Mouse (Mus musculus): ENCODE results near the gene Commd1.
A peak's percentile ranks its signal among the peaks of the same experiment; 100 is the strongest.

Commd1 gene

DNA sequence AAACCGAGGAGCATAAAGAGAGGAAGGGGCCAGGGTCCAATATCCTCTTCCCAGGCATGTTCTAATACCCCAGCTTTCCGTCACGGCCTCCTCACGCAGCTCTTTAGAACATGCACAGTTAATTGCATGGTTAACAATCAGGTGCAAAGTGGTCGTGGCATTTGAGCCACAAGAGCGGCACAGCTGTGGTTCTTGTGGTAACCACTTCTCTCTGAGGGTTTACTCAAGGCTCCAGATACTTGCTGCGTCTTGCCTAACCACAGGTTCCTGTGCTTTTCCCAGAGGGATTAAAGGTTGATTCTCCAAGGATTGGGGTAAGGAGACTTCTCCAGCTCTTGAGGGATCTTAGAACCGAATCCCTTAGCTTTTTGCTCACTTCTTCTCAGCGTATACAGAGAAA lies 90.9 kb downstream of the Commd1 start:
- DNase-seq (ENCODE audit: low spot score in 2 of 2) = no peak

DNA sequence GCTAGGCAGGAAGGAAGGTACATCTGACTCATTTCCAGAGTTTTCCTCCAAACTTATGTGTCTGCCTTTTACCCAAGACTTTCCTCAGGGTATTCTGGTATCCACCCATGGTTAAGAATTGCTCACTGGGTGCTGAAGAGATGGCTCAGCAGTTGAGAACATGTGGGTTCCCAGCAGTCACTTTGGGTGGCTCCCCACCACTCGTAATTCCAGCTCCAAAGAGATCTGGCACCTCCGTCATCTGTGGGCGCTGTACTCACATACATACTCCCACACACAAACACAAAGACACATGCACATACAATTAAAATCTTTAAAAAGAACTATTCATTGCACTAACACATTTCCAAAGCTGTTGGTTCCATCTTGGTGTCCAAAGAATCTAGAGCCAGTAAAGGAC lies 93.0 kb downstream of the Commd1 start:
- no peak for DNase-seq (ENCODE audit: low spot score in 2 of 2)

DNA sequence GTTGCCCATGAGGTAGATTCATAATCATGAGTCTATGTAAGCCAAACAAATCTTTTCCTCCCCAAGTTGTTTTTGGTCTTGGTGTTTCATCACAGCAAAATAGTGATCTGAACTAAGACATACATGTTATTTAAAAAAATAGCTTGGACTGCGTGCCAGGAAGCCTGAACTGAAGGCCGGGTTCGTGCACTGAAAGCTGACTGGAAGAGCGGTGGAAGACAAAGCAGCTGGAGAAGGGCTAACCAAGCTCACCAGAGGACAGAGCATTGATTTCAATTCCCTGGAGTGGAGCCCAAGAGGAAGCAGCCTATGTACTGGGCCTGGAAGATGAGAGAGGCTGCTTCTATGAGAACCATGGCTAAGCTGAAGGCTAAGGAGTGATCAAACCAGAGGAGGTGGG lies 95.2 kb downstream of the Commd1 start:
- DNase-seq (ENCODE audit: low spot score in 2 of 2) = no peak

DNA sequence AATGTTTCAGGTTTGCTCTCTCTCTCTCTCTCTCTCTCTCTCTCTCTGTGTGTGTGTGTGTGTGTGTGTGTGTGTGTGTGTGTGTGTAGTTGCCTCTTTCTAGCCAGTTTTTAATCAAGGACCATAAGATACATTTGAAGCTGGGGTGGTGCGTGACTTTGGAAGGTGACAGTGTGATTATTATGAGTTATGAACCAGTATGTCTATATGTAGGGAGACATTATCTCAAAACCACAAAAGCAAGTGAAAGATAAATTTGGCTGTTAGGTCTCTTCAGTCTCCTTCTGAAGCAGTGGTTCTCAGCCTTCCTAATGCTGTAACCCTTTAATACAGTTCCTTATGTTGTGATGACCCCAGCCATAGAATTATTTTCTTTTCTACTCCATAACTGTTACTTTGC lies 96.8 kb downstream of the Commd1 start:
- DNase-seq (ENCODE audit: low spot score in 2 of 2) = no peak

DNA sequence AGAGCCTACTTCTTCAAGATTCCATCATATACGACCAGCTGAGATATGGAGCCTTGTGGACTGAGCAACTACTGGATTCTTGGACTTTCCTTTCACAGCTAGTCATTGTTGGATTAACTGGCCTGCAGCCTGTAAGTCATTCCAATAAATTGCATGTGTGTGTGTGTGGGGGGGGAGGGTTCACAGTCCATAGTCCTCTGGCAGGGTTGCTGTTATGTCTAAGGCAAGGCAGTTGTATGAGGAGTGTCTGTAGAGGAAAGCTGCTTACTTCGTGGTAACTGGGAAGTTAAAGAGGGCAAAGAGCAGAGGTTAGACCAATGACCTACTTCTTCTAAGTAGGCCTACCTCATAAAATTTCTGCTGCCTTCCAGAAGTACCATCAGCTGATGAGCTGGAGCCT lies 98.5 kb downstream of the Commd1 start:
- DNase-seq (ENCODE audit: low spot score in 2 of 2) = no peak

DNA sequence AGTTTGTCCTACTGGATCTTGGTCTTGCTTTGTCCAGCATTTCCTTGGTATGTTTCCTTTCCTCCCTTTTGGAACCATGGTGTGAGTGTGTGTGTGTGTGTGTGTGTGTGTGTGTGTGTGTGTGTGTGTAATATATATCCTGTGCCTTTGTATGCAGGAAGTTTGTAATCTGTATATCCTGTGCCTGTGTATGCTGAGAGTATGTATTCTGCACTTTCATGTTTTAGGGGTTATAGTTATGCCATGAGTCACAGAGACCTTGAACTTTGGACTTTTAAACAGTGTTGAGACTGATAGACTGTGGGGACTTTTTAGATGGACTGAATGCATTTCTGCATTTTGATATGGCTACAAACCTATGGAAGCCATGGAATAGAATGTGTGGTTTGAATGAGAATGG lies 99.3 kb downstream of the Commd1 start:
- DNase-seq (ENCODE audit: low spot score in 2 of 2) = no peak

DNA sequence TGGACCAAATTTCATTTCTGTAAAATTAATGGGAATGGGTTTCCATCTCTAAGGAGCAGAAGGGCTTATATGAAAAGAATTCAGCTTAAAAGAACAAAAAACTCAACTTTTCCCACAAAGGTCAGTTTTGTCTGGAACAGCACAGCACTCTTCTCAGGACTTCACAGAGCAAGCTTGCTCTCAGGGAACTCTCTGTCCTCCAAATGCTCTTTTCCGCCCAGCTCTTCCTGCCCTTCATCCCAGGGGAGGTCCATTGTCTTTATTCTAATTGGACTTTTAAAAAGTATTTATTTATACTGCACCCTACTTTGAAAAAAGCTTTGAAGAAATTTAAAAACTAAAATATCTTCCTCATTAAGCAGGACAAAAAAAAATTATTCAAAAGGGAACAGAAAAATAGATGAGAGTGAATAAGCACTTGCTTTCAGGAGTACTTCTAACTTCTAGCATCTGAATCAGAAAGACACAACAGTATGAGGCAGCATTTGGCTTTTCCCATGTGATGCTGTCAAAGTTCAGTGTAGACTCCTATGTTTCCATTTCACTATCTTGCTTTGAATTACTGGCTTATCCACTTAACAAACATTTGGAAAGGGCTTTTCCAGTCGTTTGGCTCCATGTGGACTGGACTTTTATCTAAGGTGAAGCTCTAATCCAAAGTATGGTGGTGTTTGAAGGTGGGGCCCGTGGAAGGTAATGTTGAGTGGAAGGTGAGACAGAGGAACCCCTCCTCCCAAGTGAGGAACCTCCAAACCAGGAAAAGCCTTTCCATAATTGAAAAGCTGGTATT lies 101.6 kb downstream of the Commd1 start:
- no peak for DNase-seq (ENCODE audit: low spot score in 2 of 2)

DNA sequence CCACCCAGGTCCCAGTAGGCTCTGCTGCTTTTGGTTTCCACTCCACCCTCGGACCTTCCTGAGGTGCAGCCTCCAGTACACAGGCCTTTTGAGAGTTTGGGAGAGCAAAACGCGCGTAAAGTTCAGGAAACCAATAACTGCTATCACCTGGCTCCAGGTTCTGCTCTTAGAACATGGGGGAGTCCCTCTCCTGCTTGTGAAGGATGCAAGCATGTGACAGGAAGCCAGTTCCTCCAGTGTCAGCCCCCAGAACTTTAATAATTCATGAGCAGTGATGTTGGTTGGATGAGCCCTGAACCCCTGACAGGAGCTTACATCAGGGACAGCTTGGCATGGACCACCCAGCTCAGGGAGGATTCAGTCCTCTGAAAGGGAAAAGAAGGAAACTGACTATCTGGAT lies 102.5 kb downstream of the Commd1 start:
- DNase-seq (ENCODE audit: low spot score in 2 of 2) = no peak

DNA sequence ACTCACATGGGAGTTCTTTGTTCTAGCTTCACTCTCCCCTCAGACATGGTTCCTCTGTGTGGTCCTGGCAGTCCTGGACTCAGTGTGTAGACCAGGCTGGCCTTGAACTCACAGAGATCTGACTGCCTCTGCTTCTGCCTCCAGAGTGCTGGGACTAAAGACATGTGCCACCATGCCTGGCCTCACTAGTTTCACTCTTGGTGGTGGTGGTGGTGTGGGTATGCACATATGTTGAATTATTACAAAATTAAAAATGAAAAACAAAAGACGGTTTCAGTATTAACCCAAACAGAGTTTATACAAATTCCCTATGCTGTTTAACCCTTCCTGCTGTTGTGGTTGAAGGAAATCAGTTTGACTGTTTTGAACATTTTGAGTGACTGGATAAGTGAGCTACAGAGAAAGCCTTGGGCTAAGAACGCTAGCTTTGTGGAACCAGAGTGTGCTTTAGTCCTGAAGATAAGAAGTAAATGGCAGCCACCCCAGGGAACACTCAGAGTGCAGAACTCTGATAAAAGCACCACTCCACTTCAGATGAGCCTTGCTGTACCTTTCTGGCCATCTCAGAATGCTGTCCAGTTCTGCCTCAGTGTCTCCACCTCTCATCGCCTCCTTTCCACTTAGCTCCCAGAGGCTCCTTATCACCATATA lies 105.4 kb downstream of the Commd1 start:
- DNase-seq (ENCODE audit: low spot score in 2 of 2) = no peak

DNA sequence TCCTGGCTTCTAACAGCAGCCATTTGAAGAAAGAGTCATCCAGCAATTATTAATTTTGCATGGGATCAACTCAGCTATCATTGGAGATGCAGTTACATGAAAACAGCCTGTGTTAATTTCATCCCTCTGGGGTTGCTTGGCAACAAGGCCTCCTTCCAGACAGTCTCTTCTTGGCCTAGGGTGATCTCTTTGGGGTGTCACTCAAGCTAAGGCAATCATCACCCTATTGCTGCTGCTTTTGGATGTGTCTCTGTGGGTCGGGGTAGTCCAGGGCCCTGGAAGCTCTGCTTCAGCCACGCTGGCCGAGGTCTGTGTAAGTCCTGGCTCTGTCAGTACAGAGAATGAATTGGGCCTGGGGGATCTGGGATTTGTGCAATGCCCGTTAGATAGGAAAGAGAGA lies 106.9 kb downstream of the Commd1 start:
- DNase-seq (ENCODE audit: low spot score in 2 of 2) = peak in 1 of 2 experiments; percentile 59

DNA sequence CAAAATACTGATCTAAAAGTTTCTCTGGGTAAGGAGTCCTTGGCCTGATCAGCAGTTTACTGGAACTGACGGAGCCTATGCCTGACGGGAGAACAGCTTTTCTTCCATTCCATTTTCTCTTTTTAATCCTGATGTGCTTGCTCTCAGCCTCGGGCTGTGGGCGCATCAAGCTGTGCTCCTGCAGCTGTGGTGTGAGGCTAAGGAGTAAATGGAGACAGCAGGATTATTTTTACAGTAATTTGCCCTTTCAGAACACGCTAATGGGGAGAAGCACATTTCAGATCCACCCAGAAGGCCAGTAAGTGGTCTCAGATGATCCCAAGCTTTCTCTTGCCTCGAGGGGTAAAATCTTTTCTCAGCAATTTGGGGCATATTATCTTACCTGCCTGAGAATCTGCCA lies 107.4 kb downstream of the Commd1 start:
- DNase-seq (ENCODE audit: low spot score in 2 of 2) = peak; percentile 37 to 41

DNA sequence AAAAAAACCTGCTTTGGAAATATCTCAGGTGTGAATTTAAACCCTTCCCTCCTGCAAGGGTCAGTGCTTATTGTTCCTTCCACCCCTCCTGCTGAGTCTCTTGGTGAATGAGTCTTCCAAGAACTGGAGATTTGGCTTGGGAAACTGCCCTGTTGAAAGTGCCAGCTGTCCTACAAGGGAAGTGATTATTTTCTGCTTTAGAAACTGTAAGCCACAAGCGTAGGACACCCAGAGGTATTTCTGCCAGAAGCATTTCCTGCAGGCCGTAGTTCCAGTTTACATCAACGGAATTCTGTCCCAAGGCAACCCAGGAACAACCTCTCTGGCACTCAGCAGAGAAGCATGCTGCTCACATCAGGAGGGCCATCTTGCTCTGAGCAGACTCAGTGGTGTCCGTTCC lies 108.8 kb downstream of the Commd1 start:
- no peak for DNase-seq (ENCODE audit: low spot score in 2 of 2)

DNA sequence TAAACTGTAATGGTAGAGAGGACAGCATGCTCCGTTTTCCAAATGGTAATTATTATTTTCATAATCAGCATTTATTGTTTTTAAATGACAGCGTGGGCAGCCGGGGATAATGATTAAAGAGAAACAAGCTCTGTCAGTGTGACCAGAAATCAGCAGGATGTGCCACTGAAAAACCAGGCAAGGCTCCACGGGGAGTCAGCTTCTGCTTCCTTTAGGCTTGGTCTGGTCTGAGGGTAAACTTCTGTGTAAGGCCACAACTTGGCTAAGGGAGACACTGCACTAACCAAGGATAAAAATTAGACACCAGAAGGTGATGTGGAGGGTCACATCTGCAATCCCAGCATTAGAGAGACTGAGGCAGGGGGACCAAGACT lies 109.9 kb downstream of the Commd1 start:
- DNase-seq (ENCODE audit: low spot score in 2 of 2) = no peak

DNA sequence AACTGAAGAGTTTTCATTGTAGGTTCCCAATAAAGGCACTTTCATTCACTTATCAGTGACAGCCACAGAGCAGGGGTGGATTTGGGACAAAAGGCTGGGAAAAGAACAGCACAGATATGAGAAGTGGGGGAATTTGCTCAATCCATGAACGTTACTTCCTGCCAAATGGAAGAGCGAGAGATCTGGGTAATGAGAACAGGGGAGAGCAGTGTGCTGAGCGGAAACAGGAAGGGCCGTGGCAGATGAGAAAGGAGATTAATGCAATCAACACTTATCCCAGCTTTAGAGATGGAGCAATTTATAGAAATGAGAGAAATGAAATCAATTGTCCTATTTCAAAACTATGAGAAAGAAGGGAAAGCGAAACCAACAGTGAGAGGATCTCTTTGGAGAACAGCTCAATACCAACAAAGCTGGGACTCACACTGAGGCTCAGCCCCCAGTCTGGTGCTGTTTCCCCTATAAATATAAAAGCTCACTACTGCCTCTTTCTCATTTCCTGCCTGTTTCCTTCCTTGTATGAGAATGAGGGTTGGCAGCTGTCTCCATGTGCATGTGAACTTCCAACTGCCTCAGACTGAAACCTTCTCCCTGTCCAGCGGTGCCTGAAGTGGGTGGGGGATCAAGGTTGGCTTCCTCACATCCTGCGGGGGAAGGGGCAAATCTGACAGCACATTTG lies 110.4 kb downstream of the Commd1 start:
- DNase-seq (ENCODE audit: low spot score in 2 of 2) = no peak

DNA sequence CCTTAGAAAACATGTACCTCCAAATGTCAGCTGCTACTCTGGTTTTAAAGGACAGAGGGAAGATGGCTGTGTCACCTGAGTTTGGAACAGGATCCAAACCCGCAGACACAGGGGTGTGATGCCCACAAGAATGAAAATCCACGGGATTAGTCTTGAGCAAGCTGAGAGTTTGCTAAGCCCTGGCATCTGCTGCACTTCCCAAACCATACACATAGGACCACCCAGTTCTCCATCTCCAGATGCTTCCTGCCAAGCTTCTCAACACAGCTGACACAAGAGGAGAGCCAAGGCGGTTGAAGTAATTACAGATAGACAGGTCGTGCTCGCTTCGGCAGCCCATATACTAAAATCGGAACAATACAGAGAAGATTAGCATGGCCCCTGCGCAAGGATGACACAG lies 113.6 kb downstream of the Commd1 start:
- no peak for DNase-seq (ENCODE audit: low spot score in 2 of 2)

DNA sequence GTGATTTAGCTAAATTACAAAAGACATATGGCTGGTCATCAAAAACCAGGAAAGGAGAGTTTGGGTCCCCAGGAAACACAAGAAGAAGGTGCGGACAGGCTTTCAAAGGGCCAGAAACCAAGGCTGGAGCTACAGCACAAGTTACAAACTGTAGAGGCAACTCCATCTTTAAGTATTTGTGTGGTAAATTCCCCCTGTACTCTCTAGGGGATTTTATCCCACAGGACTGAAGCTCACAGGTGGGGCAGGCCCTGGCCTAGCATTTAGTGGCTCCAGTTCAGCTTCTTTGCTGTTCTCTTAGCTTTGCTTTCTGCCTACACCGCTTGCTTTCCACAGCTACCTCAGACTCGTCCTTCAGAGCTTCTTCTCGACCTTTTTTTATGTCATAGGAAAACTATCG lies 114.5 kb downstream of the Commd1 start:
- DNase-seq (ENCODE audit: low spot score in 2 of 2) = no peak

DNA sequence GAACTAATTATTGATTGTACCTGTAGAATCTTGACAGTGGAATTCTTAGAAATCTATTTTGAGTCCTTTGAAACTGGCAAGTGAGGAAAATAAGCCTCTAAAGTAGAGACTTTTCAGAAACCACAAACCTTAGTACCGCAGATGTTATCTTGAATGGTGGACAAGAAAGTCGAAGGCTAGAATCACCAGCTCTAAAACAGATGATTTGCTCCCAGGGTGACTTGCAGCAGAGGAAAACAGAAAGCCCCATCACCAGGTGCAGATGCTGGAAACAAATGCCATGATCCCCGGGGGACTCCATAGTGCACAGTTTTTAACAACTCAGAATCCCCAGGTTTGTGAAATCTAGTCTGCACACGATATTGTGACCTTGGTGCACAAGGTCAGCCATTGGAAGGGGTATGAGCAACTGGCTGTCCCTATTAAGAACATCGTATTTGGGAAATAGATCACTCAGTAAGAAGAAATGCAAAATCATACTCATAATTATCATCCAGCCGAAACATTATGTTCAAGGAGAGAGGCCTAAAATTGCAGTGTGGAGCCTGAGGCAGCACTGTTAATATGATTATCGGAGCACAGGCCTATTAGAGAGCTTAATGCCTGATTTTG lies 116.4 kb downstream of the Commd1 start:
- DNase-seq (ENCODE audit: low spot score in 2 of 2) = no peak

DNA sequence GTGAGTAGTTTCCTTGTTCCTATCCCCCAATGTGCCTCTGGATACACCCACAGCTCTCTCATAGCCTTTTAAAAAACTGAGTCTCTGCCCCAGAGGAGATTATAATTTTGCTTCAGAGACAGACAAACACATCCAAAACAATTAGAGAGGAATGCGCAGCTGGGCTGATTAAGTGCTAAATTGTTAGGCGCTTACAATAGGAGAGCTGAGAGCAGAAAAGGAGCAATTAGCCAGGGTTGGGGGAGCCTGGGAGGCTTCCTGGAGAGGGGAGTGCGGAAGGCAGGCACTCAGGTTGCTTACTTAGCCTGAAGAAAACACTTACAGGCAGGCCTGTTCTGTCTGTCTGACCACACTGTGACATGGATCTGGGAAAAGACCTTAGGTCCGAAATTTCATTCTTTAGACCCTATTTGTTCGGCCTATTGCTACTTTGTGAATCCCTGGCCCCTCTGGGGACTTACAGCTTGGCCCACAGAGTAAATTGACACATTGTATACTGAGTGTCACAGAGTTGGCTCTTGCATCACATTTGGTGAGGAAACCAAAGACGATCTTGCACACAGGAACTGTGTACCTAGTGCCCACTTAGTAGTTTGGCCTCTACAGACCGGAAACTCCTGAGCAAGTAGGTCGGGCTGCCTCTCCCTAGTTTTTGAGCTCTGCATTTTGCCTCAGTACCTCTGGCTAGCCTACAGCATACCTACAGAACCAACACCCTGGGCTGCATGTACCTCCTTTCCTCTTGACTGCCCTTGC lies 117.7 kb downstream of the Commd1 start:
- DNase-seq (ENCODE audit: low spot score in 2 of 2) = no peak

DNA sequence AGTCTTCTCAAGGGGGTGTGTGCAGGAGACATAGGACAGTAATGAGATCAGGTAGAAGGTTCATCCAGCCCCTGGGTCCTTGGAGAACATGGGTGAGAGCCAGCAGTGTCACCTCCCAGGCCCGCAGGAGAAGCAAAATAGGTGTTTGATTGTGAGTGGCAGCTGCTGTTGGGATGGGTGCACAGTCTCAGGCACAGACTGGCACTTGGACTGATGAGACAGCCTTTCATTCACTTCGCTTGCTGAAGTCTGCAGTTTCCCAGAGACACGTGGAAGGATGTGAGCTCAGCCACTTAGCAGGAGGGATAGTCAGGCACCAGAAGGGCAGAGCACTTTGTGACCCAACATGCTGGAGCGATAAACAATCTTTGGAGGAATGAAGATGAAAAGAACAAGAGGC lies 118.6 kb downstream of the Commd1 start:
- DNase-seq (ENCODE audit: low spot score in 2 of 2) = no peak

DNA sequence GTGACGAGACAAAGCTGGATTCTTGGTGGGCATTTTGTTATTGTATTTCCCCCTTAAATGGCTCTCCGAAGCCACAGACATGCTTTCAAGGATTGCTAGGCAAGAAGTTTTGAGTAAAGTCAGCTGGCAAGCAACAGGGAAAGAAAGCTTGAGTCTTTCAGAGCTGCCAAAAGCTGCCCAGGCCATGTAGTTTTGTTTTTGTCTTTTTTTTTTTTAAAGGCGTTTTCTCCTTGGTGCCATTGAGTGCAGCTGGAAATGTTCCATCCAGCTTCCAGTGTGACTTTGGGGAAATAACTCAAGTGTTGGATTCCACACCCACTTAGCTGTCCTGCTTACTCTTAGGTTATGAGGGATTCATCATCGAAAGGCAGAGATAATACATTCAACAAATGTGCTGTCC lies 120.9 kb downstream of the Commd1 start:
- DNase-seq (ENCODE audit: low spot score in 2 of 2) = no peak

DNA sequence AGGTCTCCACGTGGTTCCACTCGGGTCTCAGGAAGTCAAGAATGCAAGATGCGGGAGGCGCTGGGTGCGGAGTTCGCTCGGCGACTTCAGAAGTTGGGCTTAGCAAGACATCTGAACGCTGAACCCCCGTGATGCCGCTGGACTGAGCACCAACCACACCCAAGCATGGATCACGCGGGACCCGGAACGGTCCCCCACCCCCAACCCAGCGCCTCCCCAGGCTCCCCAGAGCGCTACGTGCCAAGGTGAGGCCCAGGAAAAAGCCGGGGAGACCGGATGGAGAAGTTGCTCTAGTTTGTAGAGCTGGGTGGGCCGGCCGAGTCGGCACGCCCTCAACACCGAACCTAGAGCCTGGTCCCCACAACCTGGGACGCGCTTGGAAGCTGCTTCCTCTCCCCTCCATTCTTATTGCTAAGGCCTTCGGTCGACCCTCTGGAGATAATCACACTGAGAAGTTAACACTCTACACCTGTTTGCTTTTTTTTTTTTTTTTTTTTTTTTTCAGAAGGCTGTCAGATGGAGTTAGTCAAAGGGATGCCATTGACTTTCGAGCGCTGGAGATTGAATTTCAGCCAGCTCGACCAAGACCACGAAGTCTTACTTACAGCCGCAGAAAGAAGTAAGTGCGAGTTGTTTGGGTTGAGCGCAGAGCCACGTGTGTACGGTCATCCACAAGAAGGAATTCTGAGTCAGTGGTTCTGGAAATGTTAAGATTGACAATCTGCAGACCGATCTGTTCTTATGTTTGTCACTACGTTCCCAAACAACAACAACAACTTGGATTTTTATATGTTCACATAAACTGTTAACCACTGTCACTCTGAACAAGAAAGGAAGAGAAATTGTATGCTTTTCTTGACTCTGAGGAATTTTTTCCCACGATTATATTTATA lies 121.6 kb downstream of the Commd1 start, which contains the start of gene B3gnt2:
Gene B3gnt2, minus strand, starts transcription at position 627 of the 893 bp plus-strand sequence.
- peak; percentile 30 to 44 for DNase-seq (ENCODE audit: low spot score in 2 of 2)

Measured in right cerebral cortex, postnatal 10 days (tissue).